Mouse (Mus musculus) gastrocnemius, postnatal 14 days (tissue): ENCODE results near the gene Rnpep. TPM values are rescaled to one million over a fixed set of nuclear protein-coding genes. Genes with fewer than 3 reads are reported as not detected.

Experiments used
- DNase-seq: peaks from one replicate; pipeline ENCODE4 v3.0.0; 2021; ENCODE audit warnings: mixed read lengths
- intact Hi-C: fragments of 180-260 bp; cut with DNase I; formaldehyde crosslinking; loops from one replicate; pipeline ENCODE4 v1.15.1; 2025; ENCODE audit warnings: low total_unique reads
- total RNA-seq, 2 experiments: library from RNA; stranded (reverse); gene quantifications; 2 replicates each; pipeline ENCODE4 v1.2.3; 2021

The Rnpep gene
- total RNA-seq, 2 experiments from 2014 or later, result 10.4 TPM

DNA sequence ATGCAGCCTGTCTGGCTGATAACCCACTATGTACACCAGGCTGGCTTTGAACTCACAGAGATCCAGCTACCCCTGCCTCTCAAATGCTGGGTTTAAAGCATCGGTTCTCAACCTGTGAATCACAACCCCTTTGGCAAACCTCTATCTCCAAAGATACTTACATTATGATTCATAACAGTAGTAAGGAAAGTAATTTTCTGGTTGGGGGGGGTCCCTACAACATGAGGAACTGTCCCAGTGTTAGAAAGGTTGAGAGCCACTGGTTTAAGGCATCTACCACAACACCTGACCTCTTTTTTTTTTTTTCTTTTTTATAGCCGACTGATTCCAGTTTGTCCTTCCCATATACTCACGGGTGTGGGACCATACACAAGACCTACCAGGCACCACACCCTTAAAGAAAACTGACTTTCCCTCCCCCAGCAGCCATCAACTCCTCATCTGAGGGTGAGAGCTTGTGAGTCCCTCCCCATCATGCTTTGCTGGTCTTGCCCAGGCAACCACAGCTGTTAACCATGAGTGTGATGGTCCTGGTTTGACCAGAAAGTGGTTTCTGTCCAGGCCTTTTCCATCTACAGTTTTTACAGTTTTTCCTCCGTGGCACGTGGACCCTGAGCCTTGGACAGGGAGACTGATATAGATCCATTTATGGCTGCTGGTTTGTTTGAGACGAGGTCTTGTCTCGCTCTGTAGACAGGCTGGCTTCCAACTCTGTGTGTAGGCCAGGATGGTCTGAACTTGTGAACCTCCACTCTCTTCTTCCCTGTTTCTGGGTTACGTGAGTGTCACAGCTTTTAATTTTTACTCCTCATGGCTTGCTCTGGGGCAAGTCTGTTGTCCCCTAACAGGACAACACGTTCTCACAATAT lies 69.9 kb downstream of the Rnpep start:
- intact Hi-C loops, result no loop called here
- DNase-seq, result no peak

Other genes with a start within 250 kb of the Rnpep start
- 1 to 10 TPM in 1 of 2 experiments, under 1 TPM in 1; 0.88 to 1.1 TPM for gene Lgr6, start 178.8 kb downstream of the Rnpep start, total RNA-seq
- gene Ptpn7, start 151.4 kb downstream of the Rnpep start, total RNA-seq, result under 1 TPM; 0.18 to 0.41 TPM
- 10 to 100 TPM; 25.1 to 26.8 TPM for gene Arl8a, start 137.3 kb downstream of the Rnpep start, total RNA-seq
- 1 to 10 TPM in 1 of 2 experiments, under 1 TPM in 1; 0.78 to 2.5 TPM for gene Gpr37l1, start 116.4 kb downstream of the Rnpep start, total RNA-seq
- under 1 TPM in 1 of 2 experiments, not detected in 1; 0.27 TPM for gene Elf3, start 25.5 kb downstream of the Rnpep start, total RNA-seq
- 100 to 1,000 TPM; 220 to 243 TPM for gene Timm17a, start 29.7 kb upstream of the Rnpep start, total RNA-seq
- 1 to 10 TPM; 2.7 to 3.3 TPM for gene Lmod1, start 40.7 kb upstream of the Rnpep start, total RNA-seq
- gene Shisa4, start 91.2 kb upstream of the Rnpep start, total RNA-seq, result 100 to 1,000 TPM; 223 to 271 TPM
- 10 to 100 TPM; 36.6 to 37.4 TPM for gene Ipo9, start 146.4 kb upstream of the Rnpep start, total RNA-seq